Mouse (Mus musculus) c-Kit-positive CD71-positive TER-119-positive erythroid progenitor cells, embryonic 14.5 days (primary cell): Measurements from ENCODE around the gene Foxn2.
"Not testable (repeated sequence)": the region's sequence is repeated elsewhere in the genome, so short reads cannot be mapped to it uniquely, and the experiment has no call there.

ENCODE experiments used
- DNase-seq: peaks from one replicate; pipeline ENCODE4 v3.0.0-alpha.2; 2013; ENCODE audit warnings: low spot score

Gene Foxn2

DNA sequence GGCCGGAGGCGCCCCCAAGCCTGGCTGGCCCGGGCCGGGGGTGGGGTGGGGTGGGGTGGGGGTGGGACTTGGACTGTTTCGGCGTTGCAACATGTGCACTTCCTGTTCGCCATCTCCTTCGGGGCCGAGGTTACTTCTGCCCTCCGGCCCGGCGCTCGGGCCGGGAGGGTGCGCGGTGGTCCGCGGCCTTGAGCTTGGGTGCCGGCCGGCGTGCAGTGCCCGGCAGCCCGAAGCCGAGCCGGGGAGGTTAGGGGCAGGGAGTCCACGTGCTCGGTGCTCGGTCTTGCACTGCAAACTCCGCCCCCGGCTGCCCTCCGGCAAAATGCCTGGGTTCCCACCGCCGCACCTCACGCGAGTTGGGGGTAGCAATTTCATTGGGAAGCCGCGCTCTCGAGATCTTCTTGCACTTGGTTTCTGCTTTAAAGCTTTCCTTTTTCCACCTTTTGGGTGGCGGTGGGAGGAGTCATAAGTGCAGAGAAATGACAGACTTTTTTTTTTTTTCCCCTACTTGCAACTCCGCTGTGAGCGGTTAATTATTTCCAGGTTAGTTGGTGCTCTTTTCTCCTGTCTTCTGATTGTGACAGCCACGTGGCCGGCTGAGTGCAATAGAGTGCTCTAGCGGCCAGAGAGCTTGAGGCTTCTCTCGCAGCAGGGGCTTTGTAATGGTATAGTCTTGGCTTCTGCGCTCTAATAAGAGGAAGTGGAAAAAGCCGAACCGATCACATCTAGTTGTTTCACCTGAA lies 1.1 kb downstream of the Foxn2 start:
- DNase-seq, result peak; percentile 57

- DNase-seq, result no peak
Measured at GRCm38 (mm10) chr17:88442661-88443060, 2.1 kb downstream of the Foxn2 start.

DNA sequence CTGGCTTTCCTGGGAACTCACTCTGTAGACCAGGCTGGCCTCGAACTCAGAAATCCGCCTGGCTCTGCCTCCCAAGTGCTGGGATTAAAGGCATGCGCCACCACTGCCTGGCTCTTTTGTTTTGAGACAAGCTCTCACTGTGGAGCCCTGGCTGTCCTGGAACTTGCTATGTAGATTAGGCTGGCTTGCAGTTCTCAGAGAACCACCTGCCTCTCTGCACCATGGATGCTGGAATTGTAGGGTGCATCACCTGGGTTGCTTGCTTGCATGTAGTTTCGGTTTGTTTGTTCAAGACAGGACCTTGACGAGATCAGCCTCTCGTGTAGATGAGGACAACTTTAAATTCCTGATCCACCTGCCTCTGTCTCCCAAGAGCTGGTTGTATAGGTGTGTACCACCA lies 2.7 kb downstream of the Foxn2 start:
- no peak for DNase-seq

DNA sequence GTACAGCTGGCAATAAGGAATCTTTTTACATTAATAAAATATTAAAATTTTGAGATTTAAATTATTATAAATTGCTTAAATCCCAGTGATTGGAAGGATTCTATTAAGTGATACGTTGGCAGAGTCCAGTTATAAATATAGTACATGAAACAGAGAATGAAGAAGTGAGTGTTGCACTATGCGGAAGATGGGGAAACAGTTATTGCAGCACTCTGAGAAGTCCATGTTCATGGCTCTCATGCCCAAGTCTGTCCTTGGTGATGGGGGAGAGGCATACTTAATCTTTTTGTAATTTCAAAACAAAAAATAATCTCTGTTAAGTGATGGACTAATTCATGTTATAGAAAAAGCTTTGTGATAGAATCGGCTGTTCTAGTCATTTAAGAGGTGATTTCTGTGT lies 17.6 kb downstream of the Foxn2 start:
- no peak for DNase-seq

DNA sequence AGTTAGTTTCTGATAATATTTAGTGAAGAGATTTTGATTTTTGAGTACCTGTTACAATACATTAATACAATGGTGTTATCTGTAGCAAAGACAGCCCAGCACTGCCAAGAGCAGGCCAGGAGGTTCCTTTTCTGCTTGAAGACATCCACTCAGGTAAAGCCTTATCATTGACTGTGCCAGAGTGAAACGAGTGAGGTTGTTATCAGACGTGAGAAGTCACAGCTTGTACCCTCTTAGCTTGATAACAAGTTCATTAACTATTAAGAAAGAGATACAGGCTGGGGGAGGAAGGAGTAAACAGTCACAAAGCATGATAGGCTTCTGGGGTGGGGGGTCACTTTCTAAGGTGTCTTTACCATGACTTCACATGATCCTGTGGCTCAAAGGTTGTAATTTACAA lies 19.0 kb downstream of the Foxn2 start:
- peak; percentile 66 for DNase-seq

DNA sequence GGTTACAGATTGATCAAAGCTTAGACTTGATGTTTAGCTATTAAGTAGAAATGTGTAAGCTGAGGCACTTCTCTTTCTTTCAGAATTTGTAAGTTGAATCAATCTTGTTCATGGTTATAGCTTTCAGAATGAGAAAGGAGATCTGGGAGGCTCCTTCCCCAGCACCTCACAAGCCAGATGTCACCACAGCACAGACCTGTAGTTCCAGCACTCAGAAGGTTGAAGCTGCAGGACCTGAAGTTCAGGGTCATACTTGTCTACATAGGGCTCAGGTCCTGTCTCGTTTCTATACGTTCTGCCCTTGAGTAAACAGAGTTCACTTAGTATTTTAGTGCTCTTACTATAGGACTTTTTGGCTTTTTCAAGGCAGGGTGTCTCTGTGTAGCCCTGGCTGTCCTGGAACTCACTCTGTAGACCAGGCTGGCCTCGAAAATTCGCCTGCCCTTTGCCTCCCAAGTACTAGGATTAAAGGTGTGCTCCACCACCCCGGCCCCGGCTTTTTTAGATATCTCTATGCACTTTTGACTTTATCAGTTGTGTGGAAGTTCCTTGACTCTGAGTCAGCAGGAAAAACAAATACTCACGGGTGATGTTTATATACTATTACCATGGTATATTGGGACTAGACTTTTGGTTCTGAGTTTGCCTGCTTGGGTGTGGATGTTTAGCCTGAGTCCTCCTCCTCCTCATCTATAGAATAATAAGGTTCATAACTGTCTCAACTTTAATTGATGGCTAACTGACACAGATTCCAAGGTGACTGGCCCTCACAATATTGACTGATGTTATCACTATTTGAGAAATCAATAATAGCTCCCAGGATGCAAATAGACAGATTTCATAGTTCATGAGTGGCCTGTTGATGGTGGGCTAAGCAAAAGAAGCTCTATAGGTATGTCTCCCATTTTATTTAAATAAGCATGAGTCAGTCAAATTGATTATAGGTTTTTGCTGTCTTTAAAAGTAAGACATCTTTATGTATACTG lies 19.7 kb downstream of the Foxn2 start:
- DNase-seq, result peak; percentile 38

DNA sequence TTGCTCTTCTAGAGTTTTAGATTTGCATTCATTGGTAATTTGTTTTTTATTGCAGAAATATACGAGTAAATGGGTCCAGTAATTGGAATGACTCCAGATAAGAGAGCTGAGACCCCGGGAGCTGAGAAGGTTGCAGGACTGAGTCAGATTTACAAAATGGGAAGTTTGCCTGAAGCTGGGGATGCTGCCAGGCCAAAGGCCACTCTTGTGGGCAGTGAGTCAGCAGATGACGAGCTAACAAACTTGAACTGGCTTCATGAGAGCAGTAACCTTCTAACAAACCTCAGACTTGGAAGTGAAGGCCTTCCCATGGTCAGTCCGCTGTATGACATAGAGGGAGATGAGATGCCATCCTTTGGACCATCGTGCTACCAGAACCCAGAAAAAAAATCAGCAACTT lies 22.1 kb downstream of the Foxn2 start:
- DNase-seq, result no peak

DNA sequence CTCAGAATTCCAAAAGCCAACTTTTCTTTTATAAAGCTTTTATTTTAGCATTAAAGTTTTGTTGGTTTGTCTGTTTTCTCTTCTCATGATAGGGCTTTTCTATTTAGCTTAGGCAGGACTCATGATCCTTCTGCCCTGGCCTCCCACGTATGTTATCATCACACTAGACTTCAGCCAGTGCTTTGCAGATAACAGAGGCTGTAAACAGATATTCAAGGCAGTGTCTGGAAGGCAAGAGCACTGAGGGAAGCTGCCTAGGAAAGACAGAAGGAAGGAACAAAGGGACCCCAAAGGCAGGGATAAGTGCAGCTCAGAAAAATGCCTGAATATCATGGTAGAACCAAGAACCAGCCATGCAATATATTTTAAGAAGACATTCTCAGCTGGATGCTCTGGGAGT lies 26.1 kb downstream of the Foxn2 start:
- peak; percentile 63 for DNase-seq

DNA sequence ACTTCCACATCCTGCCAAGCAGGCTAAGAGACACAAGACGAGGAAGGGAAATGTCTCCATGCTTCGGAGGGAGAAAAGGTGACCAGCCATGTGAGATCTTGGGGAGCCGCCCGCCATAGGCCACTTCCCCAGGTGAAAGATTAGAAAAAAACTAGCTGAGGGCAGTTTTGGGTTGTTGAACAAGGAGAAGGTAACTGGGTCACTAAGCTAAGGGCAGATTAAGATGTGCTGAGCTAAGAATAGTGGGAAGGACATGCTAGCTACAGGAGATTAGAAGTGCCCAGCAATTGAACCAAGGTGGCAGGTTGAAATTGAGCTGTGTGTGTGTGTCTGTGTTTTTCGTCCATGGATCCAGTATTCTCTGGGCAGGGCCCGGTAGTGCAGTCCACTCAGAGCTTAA lies 27.2 kb downstream of the Foxn2 start:
- DNase-seq, result no peak

DNA sequence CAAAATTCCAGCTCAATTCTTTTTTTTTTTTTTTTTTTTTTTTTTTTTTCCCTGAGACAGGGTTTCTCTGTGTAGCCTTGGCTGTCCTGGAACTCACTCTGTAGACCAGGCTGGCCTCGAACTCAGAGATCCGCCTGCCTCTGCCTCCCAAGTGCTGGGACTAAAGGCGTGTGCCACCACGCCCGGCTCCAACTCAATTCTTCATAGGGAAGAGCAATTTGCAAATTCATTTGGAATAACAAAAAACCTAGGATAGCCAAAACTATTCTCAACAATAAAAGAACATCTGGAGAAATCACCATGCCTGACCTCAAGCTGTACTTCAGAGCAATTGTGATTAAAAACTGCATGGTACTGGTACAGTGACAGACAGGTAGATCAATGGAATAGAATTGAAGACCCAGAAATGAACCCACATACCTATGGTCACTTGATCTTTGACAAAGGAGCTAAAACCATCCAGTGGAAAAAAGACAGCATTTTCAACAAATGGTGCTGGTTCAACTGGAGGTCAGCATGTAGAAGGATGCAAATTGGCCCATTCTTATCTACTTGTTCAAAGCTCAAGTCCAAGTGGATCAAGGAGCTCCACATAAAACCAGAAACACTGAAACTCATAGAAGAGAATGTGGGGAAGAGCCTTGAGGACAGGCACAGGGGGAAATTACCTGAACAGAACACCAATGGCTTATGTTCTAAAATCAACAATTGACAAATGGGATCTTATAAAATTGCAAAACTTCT lies 28.3 kb downstream of the Foxn2 start:
- DNase-seq, result not testable (repeated sequence)

DNA sequence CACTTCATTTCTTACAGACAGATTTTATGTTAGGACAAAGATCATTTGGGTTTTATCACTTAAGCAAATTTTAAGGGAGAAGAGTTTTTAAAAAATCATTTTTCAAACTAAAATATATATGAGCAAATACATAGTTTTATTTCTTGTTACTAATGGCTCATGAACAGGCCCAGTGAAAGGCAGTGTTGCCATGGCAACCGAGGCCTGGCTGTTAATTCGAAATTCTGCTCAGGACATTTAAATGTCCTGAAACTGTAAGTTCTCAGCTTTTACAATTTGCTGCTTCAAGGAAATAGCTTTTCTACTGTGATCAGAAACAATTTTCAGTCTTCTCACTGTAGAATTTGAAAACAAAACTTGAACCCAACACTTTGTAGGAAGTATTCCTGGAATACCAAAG lies 33.3 kb downstream of the Foxn2 start:
- DNase-seq, result no peak

- no peak for DNase-seq
Measured at GRCm38 (mm10) chr17:88477165-88477564, 36.7 kb downstream of the Foxn2 start.

GRCm38 (mm10) chr17:88477699-88478098 lies 37.2 kb downstream of the Foxn2 start:
- DNase-seq, result no peak

DNA sequence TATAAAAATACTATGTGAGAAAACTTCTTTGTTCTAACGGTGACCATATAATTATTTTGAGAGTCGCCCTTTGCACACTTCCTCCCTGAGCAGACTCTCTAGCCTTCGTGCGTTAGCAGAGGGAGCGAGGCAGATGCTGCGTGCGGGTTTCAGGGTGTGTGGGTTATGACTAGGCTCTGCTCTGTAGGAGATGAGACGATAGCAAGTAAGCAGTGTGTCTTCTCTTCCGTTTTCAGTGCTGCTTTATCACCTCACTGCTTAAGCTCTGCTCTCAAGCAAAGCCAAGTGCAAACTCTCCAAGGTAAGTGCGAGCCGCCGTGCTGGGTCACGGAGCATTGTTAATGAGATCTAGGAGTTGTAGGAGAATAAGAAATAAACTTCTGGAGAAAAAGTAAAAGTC lies 38.5 kb downstream of the Foxn2 start:
- peak; percentile 29 for DNase-seq

GRCm38 (mm10) chr17:88480369-88480768 lies 39.9 kb downstream of the Foxn2 start:
- DNase-seq, result no peak

DNA sequence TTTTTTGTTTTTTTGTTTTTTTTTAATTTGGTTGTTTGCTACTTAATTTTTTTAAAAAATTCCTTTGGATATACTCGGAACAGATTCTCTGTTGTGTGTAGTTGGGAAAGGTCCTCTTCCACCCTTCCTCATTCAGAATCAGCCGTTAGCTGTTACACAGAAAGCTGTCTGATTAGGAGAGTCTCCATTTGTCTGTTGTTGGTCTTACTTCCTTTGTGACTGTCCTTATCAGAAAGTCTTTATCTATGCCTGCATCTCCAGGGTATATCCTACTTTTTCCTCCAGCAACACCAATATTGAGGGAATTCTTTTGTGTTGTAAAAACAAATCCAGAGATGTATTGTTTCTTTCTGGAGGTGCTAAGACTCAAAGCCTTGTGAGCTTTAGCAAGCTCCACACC lies 40.6 kb downstream of the Foxn2 start:
- DNase-seq, result no peak

DNA sequence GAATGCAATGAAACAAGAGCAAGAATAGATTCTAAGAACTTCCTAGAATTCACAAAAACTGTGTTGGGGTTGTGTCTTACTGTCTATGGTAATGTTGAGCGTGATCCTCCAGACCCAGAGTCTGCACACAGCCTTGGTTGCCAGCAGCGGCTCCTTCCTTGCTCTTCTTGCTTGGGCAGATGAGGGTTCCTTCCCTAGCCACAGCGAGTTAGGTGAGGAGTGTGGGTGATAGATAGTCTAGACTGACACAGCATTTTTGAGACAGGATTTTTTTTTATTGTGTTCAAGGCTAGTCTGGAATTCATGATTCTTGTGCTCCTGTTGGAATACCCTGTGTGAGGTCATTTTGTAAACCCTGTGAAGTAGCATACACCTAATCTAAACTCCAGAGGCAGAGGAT lies 41.1 kb downstream of the Foxn2 start:
- peak; percentile 22 for DNase-seq

GRCm38 (mm10) chr17:88484539-88484938 lies 44.0 kb downstream of the Foxn2 start:
- no peak for DNase-seq

- no peak for DNase-seq
Measured at GRCm38 (mm10) chr17:88484951-88485350, 44.4 kb downstream of the Foxn2 start.

DNA sequence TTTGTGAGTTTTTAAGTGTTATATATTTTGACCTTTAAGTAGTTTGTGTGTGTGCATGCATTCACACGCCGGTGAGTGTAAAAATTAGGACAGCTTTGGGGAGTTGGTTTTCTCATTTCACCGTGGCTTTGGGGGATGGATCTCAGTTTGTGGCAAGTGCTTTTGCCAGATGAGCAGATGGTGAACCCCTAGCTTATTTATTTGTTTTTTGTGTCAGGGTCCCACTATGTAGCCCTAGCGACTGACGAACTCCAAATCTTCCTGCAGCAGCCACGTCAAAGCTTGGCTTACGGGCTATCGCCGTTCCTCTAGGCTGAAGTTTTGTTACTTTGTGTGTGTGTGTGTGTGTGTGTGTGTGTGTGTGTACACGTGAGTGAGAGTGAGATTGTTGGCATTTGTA lies 50.0 kb downstream of the Foxn2 start:
- no peak for DNase-seq

DNA sequence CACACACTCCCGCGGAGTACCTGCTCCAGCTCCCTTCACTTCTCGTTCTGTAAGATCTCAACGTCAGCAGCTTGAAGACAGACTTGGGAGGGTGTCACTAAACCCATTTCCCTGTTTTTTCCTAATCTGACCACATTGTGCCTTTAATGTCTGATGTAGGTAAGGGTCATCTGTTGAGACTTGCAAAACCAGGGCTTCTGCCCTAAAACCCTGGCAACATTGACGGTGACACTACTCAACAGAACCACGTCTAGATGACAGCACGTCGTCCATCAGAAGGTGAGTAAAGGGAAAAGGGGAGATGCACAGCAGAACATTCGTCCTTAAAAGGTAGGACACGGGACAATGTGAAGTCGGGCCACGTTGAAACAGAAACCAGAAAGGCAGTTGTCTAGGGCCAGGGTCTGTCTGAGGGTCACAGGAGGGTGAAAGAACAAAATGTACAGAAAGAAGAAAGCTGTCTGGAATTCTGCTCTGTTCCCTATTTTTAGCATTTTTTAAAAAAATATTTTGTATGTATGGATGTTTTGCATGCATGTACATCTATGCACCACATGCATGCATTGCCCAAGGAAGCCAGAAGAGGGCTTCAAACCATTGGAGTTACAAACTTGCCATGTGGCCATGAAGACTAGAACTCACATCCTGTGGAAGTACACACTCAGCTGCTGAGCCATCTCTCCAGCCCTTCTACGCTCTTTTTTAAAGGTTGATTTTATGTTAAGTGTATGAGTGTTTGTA lies 51.0 kb downstream of the Foxn2 start:
- no peak for DNase-seq

- DNase-seq, result no peak
Measured at GRCm38 (mm10) chr17:88492107-88492460, 51.6 kb downstream of the Foxn2 start.
